Mouse (Mus musculus): ENCODE results near the gene Epb41l2.

DNA sequence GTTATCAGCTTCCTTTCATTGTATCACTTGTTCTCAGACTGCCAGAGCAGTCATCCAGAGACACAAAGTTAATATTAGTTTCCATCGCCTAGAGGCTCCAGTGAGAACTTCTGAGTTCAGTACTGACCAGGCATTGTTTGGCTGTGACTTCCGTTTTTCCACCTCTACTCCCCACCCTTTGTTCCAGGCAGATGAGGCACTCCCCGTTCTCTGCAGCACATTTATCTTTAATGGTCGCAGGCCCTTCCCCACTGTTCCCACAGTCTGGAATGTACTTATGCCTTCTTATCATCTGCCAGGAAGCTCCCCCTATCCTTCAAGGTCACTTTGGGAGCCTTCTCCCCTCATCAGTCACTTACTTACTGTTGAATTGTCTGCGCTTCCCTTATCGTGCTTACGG is 67.9 kb downstream of the Epb41l2 start:
- TF ChIP-seq CTCF (IDR thresholded peaks at IDR 0.05; ENCODE audit: borderline replicate concordance, control insufficient read depth, extremely low read depth, insufficient read depth, low read length, poor library complexity) (no peak), POLR2A (IDR thresholded peaks at IDR 0.05; ENCODE audit: control insufficient read depth, extremely low read depth, insufficient read depth, low read length, poor library complexity) (no peak)
